Mouse (Mus musculus) B cell, adult 2 months (primary cell): Measurements from ENCODE around the gene Gpatch4.

Source experiments
- DNase-seq, 2 experiments: peaks; one replicate each; pipeline ENCODE4 v3.0.0; 2022

Gpatch4 gene

DNA sequence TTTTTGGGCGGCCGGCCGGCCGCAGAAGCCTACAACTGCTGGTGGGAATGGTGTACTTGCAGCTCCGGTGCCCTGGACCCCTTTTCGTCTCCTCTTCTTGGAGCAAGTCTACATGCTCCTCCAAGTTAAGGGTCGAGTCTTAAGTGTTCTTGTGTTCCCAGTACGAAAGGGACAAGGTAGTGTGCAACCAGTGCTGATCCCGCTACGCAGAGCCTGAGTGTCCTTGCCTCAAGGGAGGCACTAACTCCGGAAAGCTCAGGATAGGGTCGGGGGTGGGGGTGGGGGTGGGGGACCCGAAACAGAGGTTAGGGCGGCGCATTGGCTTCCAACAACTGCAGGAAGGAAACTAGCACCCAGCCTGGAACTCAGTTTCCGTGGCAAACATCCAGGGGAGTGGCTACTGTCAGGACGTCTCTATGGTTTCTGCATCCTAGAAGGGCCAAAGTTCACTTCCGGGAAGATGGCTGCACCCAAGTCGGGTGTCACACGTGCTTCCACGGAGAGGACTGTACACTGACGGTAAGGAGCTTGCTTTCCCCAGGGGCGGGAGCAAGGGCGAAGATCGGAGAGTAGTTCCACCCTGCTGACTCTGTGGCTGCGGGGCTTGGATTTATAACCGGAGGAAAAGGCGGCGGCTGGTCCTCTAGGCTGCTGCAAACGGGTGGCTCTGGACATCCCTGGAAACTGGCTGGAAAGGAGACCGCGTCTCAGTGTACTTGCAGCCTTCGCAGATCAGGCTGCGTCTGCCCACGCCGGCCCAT is at the start of gene Gpatch4:
Gene Gpatch4 (plus strand): TSS at position 448 of the 761 bp plus-strand sequence.
- peak; percentile 83 to 85 for DNase-seq

DNA sequence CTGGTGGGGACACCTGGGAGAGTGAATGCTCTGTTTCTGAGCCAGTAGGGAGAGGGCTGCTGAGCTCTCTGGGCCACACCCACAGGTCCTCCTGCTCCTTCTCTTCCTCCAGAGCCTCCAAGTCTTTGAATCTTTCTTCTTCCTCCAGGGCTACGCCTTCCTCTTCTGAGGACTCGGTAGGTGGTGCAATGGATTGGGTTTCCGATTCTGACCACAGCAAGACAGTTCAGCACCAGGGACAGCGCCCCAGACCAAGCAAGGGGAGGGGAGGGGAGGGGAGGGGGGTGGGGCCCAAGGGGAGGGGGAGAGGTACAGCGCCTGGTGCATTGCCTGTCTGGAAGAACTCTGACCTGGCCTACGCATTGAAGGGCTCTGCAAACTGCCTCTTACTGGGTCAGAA is 49.5 kb upstream of the Gpatch4 start:
- peak; percentile 46 for DNase-seq

DNA sequence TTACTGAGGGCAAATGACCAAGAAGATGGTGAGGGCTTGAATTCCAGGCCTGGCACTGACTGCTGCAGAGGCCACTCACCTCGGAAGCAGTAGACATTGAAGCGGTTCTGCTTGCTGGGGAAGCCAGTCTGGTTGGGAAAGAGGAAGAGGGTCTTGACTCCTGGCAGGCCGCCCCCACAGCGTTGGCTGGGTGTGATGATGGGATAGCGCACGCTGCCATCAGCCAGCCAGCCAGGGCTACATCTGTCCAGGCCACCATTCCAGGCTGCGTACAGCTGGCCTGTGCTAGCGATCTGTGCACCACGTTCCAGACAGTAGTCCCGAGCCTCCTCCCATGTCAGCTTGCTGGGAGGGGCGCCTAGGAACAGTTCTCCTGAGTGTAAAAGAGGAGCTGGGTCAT is 47.6 kb upstream of the Gpatch4 start:
- no peak for DNase-seq

DNA sequence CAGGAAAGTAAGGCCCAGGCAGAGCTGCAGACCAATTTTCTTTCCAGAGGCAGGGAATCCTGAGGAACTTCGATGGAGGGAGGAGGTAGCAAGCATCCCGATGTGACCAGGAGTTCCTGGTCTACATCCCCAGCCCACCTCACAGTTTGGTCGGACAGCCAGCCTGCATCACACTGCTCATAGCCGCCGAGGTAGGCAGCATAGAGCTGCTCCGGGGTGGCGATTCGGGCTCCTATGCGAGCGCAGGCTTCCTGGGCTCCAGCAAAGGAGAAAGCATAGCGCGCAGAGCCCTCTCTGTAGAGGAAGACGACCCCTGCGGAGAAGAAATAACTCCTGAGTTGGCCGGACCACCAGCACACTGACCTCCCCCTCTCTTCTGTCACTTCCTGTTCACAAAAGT is 46.5 kb upstream of the Gpatch4 start:
- DNase-seq, result no peak

DNA sequence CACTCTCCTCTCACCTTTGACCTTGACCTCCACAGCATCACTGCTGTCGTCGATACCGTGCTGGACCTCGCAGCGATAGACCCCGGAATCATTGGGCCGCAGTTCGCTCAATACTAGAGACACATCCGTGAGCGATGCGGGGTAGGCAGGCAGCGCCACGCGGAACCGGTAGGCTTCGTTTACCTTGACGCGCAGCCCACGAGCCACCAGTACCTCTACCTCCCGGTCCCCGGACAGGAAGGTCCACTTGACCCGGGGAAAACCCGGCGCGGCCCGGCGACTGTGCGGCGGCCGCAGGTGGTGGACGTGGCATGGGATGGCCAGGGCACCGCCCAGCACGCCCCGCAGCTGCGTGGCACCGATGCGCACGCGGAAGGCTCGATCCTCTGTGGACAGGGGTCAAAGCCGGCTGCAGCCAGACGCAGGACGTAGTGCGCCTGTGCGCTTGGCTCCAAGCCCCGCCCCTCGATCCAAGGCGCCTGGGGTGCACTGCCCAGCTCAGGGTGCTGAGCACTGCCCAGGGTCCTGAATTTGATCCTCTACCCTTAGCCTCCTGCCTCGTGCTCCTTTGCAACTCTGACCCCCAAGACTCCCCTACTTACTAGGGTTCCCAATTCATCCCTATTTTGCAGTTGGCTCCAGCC is 45.8 kb upstream of the Gpatch4 start:
- no peak for DNase-seq

DNA sequence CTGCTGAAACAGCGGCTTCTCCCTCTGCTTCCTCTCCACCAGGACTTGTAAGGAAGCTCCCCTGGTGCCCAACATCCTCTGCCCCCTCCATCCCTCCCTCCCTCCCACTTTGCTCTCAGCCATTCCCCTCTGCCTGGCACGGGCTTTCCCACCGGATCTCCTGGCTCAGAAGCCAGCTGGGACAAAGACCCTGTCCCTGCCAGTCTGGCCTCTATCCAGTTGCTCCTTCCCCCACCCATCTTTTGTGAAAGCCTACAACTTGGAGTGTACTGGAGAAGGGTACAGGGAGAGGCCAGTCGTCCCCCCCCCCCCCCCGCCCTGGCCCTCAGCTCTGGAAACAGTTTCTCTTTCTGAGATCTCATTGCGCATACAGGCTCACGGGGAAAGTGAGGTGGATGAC is 44.2 kb upstream of the Gpatch4 start:
- no peak for DNase-seq

DNA sequence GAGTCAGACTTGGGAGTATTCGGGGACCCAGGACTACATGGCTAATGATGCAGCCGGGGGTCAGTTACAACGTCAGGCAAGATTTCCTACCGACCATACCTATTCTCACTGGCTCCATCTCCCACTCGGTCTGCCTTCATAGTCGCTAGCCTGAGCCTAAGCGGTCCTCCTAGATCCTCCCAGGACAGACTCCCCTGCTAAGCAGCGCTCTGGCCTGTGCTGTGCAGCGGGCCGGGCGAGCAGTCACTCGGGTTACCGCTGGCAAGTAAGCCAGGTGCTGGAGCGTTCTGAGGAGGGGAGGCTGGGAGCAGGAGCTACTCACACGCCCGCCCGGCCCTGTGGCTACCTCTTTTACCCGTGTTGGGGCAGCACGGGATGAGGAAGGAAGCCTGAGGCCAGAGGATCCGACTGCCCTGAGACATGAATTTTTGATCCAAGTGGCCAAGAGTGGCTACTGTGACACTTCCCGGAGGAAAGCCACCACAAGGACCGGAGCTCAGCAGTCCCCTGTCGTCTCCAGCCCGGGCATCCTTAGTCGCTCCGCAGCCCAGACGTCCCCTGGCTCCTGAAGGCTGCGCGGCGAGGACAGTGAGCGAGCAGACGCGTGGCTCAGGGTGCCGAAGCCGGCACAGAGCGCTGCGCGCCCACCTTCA is 43.5 kb upstream of the Gpatch4 start:
- DNase-seq, result no peak

DNA sequence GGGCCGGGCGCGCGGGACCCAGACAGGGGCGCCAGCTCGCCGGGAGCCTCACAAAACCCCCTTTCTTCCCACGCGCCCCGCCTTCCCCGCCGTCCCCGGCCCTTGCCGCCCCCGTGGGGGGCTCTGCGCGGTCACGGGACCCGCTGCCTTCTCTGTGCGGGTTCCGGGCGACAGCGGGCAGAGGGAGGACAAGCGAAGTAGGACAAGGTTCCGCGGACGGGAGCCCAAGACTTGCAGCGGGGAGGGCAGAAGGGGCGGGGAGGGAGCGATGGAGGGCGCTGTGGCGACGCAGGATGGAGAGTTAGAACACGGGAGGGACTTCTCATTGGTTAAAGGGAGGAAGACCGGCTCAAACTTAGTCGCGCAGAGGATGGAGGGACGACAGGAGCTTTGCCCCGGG is 42.7 kb upstream of the Gpatch4 start, which contains the start of gene Bcan:
Gene Bcan (minus strand): TSS at position 50 of the 400 bp plus-strand sequence.
- DNase-seq, result no peak

DNA sequence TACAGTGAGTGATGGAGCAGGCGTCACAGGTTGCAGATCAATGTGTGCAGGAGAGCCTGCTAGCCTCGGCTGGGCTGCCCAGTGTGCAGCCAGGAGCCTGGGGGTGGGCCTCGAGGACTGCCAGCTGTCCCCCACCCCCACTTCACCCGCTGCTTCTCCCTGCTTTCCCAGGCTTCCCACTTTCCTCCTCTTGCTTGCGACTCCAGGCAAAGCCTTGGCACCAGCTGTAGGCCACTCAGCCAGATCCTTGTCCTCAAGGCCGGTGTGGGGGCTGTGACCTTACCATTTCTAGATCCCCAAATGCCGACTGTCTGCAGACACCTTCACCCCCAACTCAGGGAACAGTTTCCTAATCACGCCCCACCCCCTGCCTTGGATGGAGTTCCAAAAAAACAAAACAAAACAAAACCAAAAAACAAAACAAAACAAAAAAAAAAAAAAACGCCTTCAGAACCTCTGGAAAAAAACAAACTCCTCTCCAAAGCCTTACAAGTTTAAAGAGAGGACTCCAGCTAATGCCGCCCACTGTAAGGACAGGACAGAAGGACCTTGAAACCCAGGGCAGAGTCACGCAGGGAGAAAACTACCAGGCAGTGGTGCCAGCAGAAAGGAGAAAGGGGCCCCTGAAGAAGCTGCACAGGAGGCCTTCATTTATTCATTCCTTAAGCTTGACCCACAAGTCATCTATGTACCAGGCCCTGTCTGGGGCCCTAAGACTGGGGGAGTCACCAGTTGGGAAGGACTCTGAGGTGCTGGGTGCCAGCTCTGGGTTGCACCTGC is 41.9 kb upstream of the Gpatch4 start:
- DNase-seq, result no peak

DNA sequence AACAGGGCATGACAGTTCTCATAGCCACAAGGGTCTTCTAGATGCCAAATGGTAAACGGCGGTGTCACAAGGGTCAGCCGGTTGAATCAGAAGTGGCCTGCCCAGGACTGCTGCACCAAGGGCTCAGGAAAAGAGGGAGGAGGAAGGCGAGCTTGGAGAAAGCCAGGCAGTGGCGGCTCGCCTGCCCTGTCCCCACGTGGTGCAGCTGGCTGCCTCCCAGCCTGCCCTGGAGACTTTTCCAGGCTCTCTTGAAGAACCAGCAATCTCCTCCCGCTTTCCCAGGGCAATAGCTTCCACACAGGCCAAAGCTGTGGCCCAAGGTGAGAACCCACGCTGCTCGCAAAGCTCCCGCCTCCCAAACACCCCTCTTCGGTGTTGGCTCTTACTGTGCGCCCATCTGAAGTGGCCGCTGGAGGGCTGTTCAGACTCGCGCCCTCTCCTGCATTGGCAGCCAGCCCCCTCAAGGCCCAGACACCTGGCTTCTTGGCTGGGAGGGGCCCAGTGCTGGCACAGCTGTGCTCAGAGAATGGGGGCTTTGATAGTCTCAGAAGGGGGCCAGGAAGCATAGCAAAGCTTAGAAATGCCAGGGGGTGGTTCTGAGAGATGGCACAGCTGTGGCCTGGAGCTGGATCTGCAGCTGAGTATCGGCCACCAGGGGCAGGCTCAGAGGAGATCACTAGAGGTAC is 40.5 kb upstream of the Gpatch4 start:
- DNase-seq, result no peak

DNA sequence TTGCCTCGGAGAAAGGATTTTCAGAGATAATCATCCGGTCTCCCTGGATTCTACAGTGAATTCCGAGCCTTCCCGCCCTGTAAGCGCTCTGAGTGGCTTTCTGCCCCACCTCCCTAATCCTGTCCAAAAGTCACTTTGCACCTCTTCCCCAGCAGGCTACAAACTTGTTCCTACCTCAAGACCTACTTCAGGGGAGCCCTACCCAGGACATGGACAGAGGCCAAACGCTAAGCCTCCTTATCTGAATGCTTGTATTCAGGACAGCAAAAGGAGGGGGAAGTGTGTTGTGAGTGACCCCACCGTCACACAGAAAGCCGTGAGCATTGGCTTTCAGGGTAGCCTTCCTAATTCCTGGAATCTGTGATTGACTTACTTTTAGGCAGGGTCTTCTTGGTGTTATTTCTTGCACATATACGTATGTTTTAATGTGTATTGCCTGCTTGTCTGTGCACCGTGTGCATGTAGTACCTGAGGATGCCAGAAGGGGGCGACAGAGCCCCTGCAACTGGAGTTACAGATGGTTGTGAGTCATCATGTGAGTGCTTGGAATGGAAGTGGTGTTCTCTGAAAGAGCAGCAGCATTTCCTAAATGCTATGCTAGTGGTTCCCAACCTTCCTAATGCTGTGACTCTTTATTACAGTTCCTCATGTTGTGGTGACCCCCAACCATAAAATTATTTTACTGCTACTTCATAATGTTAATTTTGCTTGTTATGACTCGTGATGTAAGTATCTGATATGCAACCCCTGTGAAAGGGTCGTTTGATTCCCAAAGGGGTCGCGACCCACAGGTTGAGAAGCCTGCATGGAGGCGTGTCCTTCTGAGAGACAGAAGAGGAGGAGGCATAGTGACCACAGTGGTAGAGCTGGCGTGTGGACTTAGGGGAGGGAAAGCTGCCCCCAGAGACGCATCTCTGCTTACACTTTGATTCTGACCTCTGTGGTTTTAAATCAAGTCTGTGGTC is 36.8 kb upstream of the Gpatch4 start:
- DNase-seq, result peak; percentile 53 to 63

DNA sequence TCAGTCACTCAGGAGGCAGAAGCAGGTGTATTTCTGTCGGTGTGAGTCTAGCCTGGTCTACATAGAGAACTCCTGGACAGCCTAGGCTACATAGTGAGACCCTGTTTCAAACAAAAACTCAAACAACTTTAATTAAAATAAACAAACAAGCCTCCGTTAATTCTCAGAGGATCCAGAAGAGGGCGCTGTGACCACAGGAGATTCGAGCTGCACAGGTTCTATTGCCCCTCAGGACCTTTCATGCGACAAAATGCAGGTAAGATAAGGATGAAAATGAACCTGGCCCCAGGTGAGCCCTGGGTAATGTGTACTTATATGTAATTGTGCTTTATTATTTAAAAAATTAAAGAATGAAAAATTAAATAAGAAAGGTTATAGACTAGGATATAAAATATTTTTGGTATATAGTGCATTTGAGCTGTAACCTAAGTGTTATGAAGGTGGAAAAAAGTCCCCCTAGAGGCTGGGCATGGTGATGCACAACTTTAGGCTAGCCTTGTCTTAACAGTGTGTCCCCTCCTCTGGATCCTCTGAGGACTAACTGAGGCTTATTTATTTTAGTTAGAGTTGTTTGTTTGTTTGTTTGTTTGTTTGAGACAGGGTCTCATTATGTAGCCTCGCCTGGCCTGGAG is 32.2 kb upstream of the Gpatch4 start:
- DNase-seq, result peak; percentile 71

DNA sequence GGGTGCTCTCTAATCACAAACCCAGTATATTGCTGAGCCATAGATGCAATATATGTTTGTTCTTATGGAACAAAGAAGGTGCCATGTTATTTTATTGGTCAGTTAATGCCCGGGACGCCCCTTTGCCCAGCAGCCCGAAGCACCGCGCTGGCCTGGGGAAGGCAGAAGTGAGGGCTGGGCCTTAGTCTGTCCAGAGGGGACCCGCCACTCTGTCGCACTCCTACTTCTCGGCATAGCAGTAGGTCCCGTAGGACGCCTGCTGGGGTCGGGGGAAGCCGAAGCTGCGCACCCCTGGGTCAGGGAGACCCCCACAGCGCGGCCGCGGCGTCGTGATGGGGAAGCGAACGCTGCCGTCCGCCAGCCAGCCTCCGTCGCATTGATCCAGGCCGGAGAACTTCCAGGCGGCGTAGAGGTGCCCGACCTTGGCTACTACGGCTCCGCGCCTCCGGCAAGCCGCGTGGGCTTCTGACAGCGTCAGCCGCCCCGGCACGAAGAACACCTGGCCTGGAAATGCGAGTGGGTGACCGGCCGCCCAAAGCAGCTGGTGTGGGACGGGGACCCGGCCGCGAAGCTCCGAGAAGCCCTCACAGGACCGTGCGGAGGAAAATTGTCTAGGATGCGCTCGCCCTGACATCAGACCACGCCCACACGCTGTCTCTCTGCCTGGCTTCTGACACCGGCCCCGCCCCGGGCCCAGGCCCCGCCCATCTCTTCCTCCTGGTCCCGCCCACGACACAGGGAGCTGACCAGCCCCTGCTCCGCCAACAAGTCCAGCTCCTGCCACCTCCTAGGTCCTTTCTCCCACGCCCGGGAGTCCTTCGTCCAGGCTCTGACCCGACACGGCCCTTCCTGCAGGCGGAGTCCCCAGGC is 20.4 kb upstream of the Gpatch4 start:
- DNase-seq, result peak; percentile 82 to 83

DNA sequence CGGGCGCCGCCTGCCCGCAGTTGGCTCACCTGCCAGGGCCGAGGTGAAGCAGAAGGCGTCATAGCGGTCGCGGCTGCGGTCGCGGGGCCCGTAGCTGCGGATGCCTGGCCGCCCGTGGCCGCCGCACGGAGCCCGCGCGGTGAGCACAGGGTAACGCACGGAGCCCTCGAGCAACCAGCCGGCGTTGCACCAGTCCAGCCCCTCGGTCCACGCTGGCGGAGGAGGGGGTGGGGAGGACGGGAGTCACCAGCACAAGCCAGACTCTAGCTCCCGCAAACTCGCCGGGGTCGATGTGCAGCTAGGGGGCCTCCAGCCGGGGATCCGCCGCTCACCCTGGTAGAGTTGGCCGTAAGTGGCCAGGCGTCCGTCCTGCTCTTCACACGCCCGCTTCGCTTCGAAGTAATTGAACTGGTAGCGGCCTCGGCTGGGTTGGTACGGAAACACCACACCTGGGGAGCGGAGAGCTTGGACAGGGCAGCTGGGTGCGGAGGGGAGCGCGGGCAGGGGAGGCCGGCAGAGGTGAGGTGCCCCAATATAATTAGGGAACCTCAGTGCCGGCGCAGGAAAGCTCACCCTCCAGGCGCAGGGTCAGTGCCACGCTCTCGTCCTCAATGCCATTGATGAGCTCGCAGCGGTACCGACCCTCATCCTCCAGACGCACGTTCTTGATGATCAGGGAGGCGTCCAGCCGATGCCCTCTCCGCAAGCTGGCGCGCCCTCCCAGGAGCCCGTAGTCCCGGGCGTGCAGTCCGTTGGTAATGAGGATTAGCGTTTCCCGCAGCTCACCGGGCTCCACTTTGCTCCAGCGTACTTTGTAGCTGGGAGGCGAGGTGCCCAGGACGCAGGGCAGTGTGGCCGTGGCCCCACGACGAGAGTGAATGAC is 19.5 kb upstream of the Gpatch4 start:
- DNase-seq, result no peak

DNA sequence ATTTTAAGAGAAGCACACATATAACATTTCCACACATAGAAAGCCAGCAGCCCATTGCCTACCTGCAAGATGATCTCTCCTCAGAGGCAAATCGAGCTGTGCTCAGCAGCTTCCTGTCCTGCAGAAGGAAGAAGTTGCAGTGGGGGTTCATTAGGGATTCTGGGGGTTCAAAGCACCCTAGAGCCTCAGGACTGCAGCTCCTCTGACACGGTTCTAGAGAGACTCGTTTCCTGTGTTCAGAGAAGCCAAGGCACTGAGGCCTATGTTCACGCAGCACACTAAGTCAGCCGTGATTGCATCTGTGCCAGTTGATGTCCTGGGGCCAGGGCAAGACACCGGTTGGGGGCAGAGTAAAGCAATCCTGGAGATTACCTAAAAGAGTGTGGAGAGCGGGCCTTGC is 16.1 kb upstream of the Gpatch4 start:
- DNase-seq, result no peak

DNA sequence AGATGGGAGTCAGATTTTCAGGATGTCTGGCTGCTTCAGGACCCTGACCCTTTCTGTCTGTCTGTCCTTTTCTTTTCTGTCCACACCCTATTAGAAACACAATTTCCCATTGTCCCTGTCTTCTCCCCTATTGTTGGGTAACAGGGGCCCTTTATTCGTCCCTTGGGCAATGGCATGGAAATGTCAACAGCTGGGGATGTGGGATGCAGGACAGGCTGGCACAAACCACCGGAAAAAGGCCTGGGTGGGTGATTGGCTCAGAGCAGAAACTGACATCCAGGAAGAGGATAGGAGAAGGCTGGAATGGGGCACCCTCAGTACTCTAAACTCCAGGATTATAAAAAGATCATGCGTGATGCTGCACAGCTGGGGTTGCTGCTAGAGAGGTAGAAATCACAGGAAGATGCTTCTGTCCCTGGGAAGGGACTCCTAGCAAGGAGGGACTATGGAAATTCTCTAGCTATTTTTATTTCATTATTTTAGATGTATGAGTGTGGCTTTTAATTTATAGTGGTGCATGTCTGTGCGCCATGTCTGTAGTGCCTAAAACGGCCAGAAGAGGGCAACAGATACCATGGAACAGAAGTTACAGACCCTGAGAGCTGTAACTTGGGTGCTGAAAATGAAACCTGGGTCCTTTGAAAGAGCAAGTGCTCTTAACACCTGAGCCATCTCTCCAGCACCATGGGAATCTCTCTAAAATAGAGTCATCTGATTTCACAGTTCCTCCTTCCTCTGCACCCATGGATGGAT is 15.3 kb upstream of the Gpatch4 start, which contains the start of gene Hapln2:
Gene Hapln2 (minus strand): TSS at position 150 of the 753 bp plus-strand sequence.
- DNase-seq, result peak; percentile 25 to 31

DNA sequence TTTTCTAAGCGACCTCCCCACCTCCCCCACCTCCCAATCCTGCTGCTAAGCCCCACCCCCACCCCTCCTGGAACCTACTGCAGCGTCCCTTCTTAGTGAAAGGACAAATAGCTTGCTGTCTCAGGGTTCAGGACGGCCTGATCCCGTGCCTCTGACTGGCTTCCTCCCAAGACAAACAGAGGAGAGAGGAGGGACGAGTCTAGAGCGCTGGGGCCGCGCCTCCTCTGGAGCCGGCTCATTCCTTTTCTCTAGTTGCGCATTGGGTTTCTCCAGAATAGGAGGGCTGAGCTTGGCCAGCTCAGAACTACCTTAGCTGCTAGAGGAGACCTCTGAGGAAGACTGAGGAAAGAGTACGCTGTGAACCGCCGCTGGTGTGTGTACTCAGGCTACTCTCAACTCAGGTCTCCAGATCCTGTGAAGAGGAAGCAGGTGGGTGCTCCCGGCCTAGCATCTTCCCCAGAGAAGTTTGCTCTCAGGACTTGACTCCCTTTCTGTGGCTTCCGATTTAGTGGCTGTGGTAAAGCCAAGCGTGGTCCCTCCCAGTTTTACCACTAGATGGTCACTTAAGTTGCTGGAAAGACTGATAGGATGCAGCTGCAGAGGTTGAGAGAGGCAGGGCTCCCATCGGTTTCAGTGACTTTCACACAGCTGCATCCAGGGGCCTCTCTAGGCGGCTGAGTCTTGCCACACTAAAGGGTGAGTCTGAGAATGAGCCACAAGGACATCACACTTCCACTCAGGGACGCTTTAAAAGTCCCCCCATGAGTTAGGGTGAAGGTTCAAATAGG is 12.1 kb upstream of the Gpatch4 start:
- no peak for DNase-seq
